Mouse (Mus musculus) embryonic stem cell, embryonic (primary cell): ENCODE measurements around the gene Arvcf.

Experiments used
- CTCF ChIA-PET, 4 experiments: fragments of 300-600 bp in 2 of 4; fragments of 350-600 bp in 2 of 4; sonication (Branson Sonifier 250); formaldehyde crosslinking; loops; one replicate each; lab custom pipeline; 2022; ENCODE audit warnings: inconsistent platforms in 2 of 4; lab: Charles Lee
- POLR2A ChIA-PET, 4 experiments: fragments of 300-600 bp in 2 of 4; fragments of 350-600 bp in 2 of 4; sonication (Branson Sonifier 250); formaldehyde crosslinking; loops; one replicate each; lab custom pipeline; 2022; ENCODE audit warnings: antibody characterized with exemption in 4 of 4, inconsistent platforms in 1 of 4; lab: Charles Lee

Gene Arvcf

GRCm38 (mm10) chr16:18391127-18391526 is 43.1 kb downstream of the Arvcf start:
- CTCF ChIA-PET: interaction anchor here in 2 of 4 experiments (0.6 to 1.1 kb wide), 2 partner anchors 46 to 279 kb away, joined by 3 to 14 read pairs; no protein-coding TSS in a partner anchor

GRCm38 (mm10) chr16:18391728-18392127 is 43.7 kb downstream of the Arvcf start:
- CTCF ChIA-PET: interaction anchor here in 2 of 4 experiments (0.6 to 2.0 kb wide), 5 partner anchors 43 to 279 kb away, joined by 3 to 14 read pairs (median 3); partner anchors contain the start of genes Arvcf (in 2 of the 2) and Tango2 (in 2 of the 2)
- POLR2A ChIA-PET: interaction anchor here in 3 of 4 experiments (0.5 to 10.4 kb wide), 42 partner anchors 6 to 470 kb away, joined by 3 to 57 read pairs (median 5); partner anchors contain the start of genes Arvcf (in 3 of the 3), Tango2 (in 3 of the 3), Cdc45 (in 1 of the 3) and Cldn5 (in 1 of the 3)

More at GRCm38 (mm10) chr16:18391127-18391526, 43.1 kb downstream of the Arvcf start:
- POLR2A ChIA-PET: interaction anchor here in 2 of 4 experiments (0.5 to 10.4 kb wide), 23 partner anchors 7 to 385 kb away, joined by 3 to 46 read pairs (median 7); partner anchors contain the start of genes Arvcf (in 2 of the 2), Tango2 (in 2 of the 2), Cldn5 (in 1 of the 2) and Ranbp1 (in 1 of the 2)

- ChIA-PET CTCF (interaction anchor here (0.5 to 2.0 kb wide), 9 partner anchors 9 to 51 kb away, joined by 3 to 9 read pairs (median 4); partner anchors contain the start of genes Arvcf (in 3 of the 4) and Tango2 (in 3 of the 4)), POLR2A (interaction anchor here (0.6 to 10.4 kb wide), 65 partner anchors 7 to 658 kb away, joined by 3 to 57 read pairs (median 4); partner anchors contain the start of genes Arvcf (in 3 of the 4), Tango2 (in 3 of the 4), Cdc45 (in 1 of the 4) and Cldn5 (in 1 of the 4))
Observed at GRCm38 (mm10) chr16:18392469-18393426, 44.8 kb downstream of the Arvcf start.

GRCm38 (mm10) chr16:18393595-18393994 is 45.6 kb downstream of the Arvcf start:
- ChIA-PET POLR2A (interaction anchor here in 3 of 4 experiments (0.6 to 10.4 kb wide), 28 partner anchors 8 to 659 kb away, joined by 3 to 57 read pairs (median 7); partner anchors contain the start of genes Arvcf (in 3 of the 3), Tango2 (in 3 of the 3) and Txnrd2 (in 1 of the 3)), CTCF (interaction anchor here in 3 of 4 experiments (0.8 to 2.0 kb wide), 4 partner anchors 45 to 50 kb away, joined by 3 to 9 read pairs (median 5); partner anchors contain the start of genes Arvcf (in 2 of the 3) and Tango2 (in 2 of the 3))

- ChIA-PET POLR2A (interaction anchor here in 3 of 4 experiments (0.8 to 10.4 kb wide), 18 partner anchors 7 to 90 kb away, joined by 3 to 57 read pairs (median 9); partner anchors contain the start of genes Arvcf (in 2 of the 3) and Tango2 (in 2 of the 3)), CTCF (interaction anchor here in 3 of 4 experiments (0.8 to 2.0 kb wide), 4 partner anchors 46 to 49 kb away, joined by 3 to 9 read pairs (median 5); partner anchors contain the start of genes Arvcf (in 2 of the 3) and Tango2 (in 2 of the 3))
Observed at GRCm38 (mm10) chr16:18394056-18394455, 46.1 kb downstream of the Arvcf start.

- ChIA-PET POLR2A (interaction anchor here in 3 of 4 experiments (0.6 to 10.4 kb wide), 45 partner anchors 8 to 1094 kb away, joined by 3 to 57 read pairs (median 4); partner anchors contain the start of genes Arvcf (in 2 of the 3), Tango2 (in 2 of the 3), Hira (in 1 of the 3) and Mrpl40 (in 1 of the 3)), CTCF (interaction anchor here (0.5 to 1.6 kb wide), 10 partner anchors 10 to 226 kb away, joined by 3 to 15 read pairs (median 4); partner anchors contain the start of genes Arvcf (in 1 of the 4) and Tango2 (in 1 of the 4))
Observed at GRCm38 (mm10) chr16:18394777-18395619, 47.0 kb downstream of the Arvcf start.

- ChIA-PET CTCF (interaction anchor here in 3 of 4 experiments (0.7 to 1.6 kb wide), 9 partner anchors 9 to 104 kb away, joined by 3 to 15 read pairs (median 4); partner anchors contain the start of genes Arvcf (in 1 of the 3) and Tango2 (in 1 of the 3)), POLR2A (interaction anchor here in 3 of 4 experiments (0.6 to 10.4 kb wide), 46 partner anchors 8 to 1095 kb away, joined by 3 to 57 read pairs (median 4); partner anchors contain the start of genes Arvcf (in 2 of the 3), Tango2 (in 2 of the 3), Hira (in 1 of the 3) and Mrpl40 (in 1 of the 3))
Observed at GRCm38 (mm10) chr16:18395620-18396036, 47.6 kb downstream of the Arvcf start.

- CTCF ChIA-PET: interaction anchor here in 1 of 4 experiments (0.9 to 1.6 kb wide), 4 partner anchors 10 to 65 kb away, joined by 3 to 15 read pairs (median 4); no protein-coding TSS in a partner anchor
- POLR2A ChIA-PET: interaction anchor here in 3 of 4 experiments (0.7 to 10.4 kb wide), 30 partner anchors 9 to 222 kb away, joined by 3 to 57 read pairs (median 5); partner anchors contain the start of genes Arvcf (in 1 of the 3), Ranbp1 (in 1 of the 3), Tango2 (in 1 of the 3) and Trmt2a (in 1 of the 3)
Observed at GRCm38 (mm10) chr16:18396201-18396600, 48.2 kb downstream of the Arvcf start.

GRCm38 (mm10) chr16:18396791-18397621 is 49.0 kb downstream of the Arvcf start:
- POLR2A ChIA-PET: interaction anchor here in 2 of 4 experiments (0.6 to 10.4 kb wide), 13 partner anchors 9 to 108 kb away, joined by 3 to 57 read pairs (median 7); partner anchors contain the start of genes Arvcf (in 1 of the 2) and Tango2 (in 1 of the 2)

GRCm38 (mm10) chr16:18400028-18400427 is 52.0 kb downstream of the Arvcf start:
- CTCF ChIA-PET: interaction anchor here in 2 of 4 experiments (0.6 to 2.5 kb wide), 2 partner anchors 52 to 287 kb away, joined by 3 to 11 read pairs; partner anchors contain the start of genes Arvcf (in 1 of the 2) and Tango2 (in 1 of the 2)
- POLR2A ChIA-PET: interaction anchor here in 2 of 4 experiments (1.2 to 4.8 kb wide), 4 partner anchors 8 to 56 kb away, joined by 3 to 27 read pairs (median 4); partner anchors contain the start of genes Arvcf (in 1 of the 2) and Tango2 (in 1 of the 2)

More at GRCm38 (mm10) chr16:18396791-18397621, 49.0 kb downstream of the Arvcf start:
- CTCF ChIA-PET: interaction anchor here in 1 of 4 experiments (0.9 to 2.5 kb wide), 3 partner anchors 9 to 50 kb away, joined by 3 to 11 read pairs (median 7); partner anchors contain the start of genes Arvcf and Tango2

- CTCF ChIA-PET: interaction anchor here in 2 of 4 experiments (0.6 to 3.7 kb wide), 3 partner anchors 56 to 287 kb away, joined by 3 to 10 read pairs (median 4); no protein-coding TSS in a partner anchor
- POLR2A ChIA-PET: interaction anchor here in 2 of 4 experiments (0.6 to 4.8 kb wide), 10 partner anchors 8 to 57 kb away, joined by 3 to 27 read pairs (median 4); no protein-coding TSS in a partner anchor
Observed at GRCm38 (mm10) chr16:18400472-18401216, 52.7 kb downstream of the Arvcf start.

- ChIA-PET CTCF (interaction anchor here in 1 of 4 experiments (3.7 kb wide), 1 partner anchor 59 kb away, joined by 10 read pairs; no protein-coding TSS in a partner anchor), POLR2A (interaction anchor here in 3 of 4 experiments (0.5 to 4.8 kb wide), 9 partner anchors 10 to 58 kb away, joined by 3 to 27 read pairs (median 4); no protein-coding TSS in a partner anchor)
Observed at GRCm38 (mm10) chr16:18403285-18403684, 55.3 kb downstream of the Arvcf start.

GRCm38 (mm10) chr16:18405091-18405854 is 57.3 kb downstream of the Arvcf start:
- ChIA-PET CTCF (interaction anchor here (0.9 to 2.9 kb wide), 12 partner anchors 8 to 60 kb away, joined by 3 to 19 read pairs (median 4); partner anchors contain the start of genes Arvcf (in 3 of the 4) and Tango2 (in 3 of the 4)), POLR2A (interaction anchor here in 2 of 4 experiments (0.5 to 3.1 kb wide), 16 partner anchors 10 to 190 kb away, joined by 3 to 10 read pairs (median 4); no protein-coding TSS in a partner anchor)
